Mouse (Mus musculus): ENCODE results near the gene Ugp2.

Gene Ugp2

GRCm38 (mm10) chr11:21371122-21371806 lies at the start of gene Ugp2:
Gene Ugp2, minus strand, starts transcription at chr11:21371201.
- no peak for DNase-seq (ENCODE audit: extremely low spot score, low spot score)

- DNase-seq (ENCODE audit: extremely low spot score, low spot score), result no peak
Observed at GRCm38 (mm10) chr11:21414911-21415381, 43.9 kb upstream of the Ugp2 start.

- DNase-seq (ENCODE audit: extremely low spot score, low spot score), result no peak
Observed at GRCm38 (mm10) chr11:21406668-21407067, 35.7 kb upstream of the Ugp2 start.

DNA sequence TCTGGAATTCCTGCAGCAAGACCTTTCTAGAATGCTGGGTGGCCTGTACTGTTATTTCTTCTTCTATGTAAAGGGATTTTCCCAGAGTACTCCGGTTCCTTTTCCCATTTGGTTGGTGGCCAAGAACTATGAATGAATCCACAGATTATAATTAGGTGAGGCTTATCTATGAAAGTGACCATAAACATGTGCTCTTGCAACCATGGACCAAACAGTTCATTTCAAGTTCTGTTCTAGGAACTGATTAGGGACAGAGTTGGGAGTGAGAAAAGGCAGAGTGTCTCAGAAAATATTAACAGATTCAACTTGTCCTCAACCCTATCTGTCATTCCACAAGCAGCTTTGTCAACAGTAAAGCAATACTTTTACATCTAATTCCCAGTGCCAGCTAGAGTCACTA lies 35.1 kb upstream of the Ugp2 start:
- no peak for DNase-seq (ENCODE audit: extremely low spot score, low spot score)

- no peak for DNase-seq (ENCODE audit: extremely low spot score, low spot score)
Observed at GRCm38 (mm10) chr11:21403877-21404276, 32.9 kb upstream of the Ugp2 start.

DNA sequence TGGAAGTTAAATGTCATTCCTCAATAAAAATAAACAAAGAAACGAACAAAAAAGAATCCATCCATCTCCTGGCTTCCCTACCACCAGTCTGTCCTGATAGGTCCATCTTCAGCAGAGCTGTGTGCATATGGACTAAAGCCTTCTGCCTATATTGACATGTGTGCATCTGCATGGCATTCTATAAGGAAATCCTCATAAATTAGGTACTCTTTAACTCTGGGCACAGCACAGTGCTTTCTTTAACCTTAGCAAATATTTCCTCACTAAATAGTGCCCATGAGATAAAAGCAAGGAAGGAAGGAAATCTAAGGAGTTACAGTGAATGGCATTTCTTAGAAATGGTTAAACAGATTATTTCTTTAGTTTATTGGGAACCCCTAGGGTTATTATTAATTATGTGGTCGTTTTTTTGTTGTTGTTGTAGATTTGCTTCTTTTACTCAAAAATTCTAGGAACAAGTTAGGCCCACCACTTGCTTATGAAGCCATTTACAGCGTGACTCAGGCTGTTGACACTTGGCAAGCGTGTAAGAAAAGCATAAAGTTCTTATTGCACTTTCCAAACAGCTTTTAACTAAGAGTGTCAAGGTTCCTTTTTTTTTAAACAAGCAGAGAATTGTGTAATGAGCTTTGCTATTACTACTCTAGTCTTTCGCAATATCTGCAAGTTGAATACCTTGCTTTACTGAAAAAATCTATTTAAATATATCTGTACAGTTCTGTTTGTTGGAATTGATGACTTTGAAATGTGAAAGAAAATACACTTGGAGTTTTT lies 31.7 kb upstream of the Ugp2 start:
- DNase-seq (ENCODE audit: extremely low spot score, low spot score), result no peak

DNA sequence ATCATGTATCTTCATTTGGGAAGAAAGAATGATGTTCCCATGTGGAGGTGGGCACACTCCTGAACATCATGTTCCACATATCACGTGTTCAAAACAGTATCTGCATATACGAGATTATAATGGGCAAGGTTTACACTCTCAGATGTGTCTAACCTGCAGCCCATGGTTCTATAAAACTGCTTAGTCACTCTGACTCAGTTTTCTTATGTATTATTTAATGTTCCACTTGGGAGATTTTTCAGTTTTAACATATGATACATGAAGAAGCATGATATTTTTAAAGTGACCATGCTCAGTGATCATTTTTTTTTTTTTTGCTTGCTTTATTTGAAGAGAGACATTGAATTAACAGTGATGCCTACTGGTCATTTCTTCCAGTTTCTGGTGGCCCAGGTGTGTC lies 30.2 kb upstream of the Ugp2 start:
- no peak for DNase-seq (ENCODE audit: extremely low spot score, low spot score)

- no peak for DNase-seq (ENCODE audit: extremely low spot score, low spot score)
Observed at GRCm38 (mm10) chr11:21399186-21399681, 28.2 kb upstream of the Ugp2 start.

- no peak for DNase-seq (ENCODE audit: extremely low spot score, low spot score)
Observed at GRCm38 (mm10) chr11:21398464-21398863, 27.5 kb upstream of the Ugp2 start.

DNA sequence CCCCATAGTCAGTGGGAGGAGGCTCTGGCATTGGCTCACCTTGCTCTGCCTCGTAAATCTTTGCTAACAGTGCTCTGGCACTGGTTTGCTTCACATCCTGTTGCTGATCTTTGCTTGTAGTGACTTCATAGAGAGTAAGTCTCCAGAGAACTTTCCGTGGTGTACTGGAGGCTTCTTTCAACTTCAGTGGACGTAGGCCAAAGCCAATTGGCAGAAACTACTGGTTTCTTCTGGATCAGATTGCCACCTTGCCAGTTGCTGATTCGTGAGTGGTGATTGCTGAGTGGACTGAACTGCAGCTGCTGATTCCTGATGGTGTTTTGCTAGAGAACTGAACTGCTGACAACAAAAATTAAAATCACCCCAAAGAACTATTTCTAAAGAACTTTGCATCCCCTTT lies 15.8 kb upstream of the Ugp2 start:
- no peak for DNase-seq (ENCODE audit: extremely low spot score, low spot score)

DNA sequence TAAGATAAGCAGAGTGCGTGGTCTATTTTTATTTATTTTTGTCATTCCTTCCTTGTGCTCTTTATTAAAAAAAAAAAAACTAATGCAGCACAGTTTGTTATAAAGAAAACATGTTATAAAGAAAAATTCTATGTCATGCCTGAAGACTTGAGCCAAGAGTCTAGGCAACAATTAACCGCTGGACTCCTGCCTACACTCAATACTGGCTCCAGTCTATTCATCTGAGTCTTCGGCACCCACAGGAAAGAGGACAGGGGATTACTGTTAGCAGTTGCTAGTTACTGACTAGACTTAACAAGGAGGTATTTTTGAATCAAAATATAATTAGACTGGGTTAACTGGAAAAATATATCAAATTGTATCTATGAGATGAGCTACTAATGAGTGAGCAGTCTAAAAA lies 3.1 kb upstream of the Ugp2 start:
- no peak for DNase-seq (ENCODE audit: extremely low spot score, low spot score)

GRCm38 (mm10) chr11:21370399-21371121 lies 441 bp downstream of the Ugp2 start:
- peak; percentile 94 for DNase-seq (ENCODE audit: extremely low spot score, low spot score)

DNA sequence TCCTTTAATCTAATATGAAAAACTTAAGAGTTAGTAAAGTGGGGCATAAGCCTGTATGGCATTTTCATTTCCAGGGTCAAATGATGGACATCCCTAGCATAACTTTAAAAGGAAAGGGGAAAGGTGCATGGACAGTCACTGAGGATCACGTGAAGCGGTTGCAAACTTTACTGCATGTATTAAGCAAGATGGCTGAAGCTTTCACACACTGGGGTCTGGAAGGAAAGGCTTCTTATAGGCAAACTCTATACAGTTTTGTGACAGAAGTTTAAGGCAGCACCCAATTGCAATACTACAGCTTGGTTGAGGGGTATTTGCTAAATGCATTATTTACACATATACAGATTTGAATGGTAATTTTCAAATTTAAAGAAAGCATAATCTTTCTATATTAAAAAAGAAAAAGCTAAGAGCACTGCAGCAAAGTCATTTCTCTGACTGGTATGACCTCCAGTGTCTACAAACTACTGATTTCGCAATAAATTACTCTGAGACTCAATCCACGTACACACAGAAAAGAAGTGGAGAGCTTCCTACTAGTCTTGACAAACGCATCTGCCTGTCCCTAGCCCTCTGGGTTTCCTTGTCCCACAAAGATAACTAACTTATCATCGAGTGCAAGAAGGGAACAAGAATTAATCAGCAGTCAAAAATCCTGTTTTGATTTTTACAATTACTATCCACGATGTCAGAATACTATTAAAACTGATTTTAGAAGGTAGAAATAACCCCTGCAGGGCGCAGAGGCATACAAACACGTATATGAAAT lies 1.6 kb downstream of the Ugp2 start:
- no peak for DNase-seq (ENCODE audit: extremely low spot score, low spot score)

DNA sequence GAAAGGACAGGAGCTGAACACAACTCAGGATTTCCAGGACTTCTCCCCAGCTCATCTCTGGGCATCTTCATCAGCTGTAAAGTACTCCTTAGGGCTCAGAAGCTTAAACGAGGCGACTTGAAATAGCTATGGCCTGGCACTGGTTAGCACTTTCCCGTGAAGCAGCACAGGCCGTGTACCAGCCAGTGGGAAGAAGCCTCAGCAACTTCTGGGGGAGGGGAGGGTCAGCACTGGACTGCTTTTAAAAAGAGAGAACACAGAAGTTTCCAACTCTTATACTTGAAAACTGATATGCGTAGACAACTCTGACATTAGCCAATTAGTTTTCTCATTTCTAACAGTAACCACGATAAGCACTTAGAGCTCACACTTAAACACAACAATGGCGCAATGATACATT lies 2.5 kb downstream of the Ugp2 start:
- no peak for DNase-seq (ENCODE audit: extremely low spot score, low spot score)

DNA sequence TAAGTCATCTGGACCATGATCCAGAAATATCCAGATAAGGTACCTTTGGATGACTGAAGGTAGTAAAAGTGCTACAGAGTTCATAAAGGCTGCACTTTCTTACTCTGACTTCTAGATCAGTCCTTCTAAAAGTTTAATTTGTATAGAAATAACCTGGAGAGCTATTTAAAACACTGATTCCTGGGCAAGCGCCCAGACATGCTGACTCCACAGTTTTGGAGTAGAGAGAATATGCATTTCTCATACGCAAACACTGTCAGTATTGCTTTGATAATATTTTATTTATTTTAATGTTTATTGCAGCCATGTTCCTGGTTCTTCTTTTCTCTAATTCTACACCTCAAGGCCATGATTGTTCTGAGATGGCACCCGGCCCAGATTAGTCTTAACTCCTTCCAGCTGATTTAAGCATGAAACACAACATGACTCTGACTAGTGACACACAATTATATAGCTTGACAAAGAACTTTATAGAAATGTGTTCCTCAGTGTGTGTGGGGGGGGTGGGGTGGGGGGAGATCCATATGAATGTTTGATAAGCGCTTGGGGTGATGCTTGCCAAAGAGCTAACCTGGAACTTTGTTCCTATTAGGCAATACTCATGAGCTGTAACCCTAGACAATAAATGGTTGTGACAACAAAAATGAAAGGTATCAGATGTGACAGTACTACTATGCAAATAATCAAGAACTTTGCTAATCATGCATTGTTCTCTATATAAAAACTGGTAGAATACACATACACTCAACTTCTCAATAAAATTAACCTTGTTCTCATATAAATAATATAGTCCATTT lies 7.7 kb downstream of the Ugp2 start:
- no peak for DNase-seq (ENCODE audit: extremely low spot score, low spot score)

GRCm38 (mm10) chr11:21351296-21351695 lies 19.7 kb downstream of the Ugp2 start:
- DNase-seq (ENCODE audit: extremely low spot score, low spot score), result no peak

GRCm38 (mm10) chr11:21348890-21349289 lies 22.1 kb downstream of the Ugp2 start:
- no peak for DNase-seq (ENCODE audit: extremely low spot score, low spot score)

- DNase-seq (ENCODE audit: extremely low spot score, low spot score), result no peak
Observed at GRCm38 (mm10) chr11:21346020-21346419, 25.0 kb downstream of the Ugp2 start.

DNA sequence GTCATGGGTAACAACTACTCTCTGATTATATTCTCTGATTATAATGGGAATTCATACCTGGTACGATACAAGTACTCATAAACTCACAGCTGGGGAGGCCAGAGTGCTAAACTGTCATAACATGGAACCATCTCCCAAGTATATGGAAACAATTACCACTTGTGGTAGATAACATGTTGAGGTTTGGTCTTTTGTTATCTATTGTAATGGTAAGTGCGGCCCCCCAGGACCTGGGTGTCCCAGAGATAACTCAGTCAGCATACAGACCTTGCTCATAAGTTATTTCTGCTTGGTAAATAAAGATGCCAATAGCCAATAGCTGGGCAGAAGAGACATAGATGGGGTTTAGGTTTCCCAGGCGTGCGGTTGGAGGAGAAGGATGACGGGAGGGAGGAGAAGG lies 27.5 kb downstream of the Ugp2 start:
- no peak for DNase-seq (ENCODE audit: extremely low spot score, low spot score)

- no peak for DNase-seq (ENCODE audit: extremely low spot score, low spot score)
Observed at GRCm38 (mm10) chr11:21339088-21339487, 31.9 kb downstream of the Ugp2 start.
